Mouse (Mus musculus) liver, embryonic 13.5 days (tissue): ENCODE measurements around the gene Rrp15. TPM values are rescaled to one million over a fixed set of nuclear protein-coding genes. Genes with fewer than 3 reads are reported as not detected.

Experiments
- ATAC-seq: fragments of 200-750 bp; cut with Nextera tagmentation; 2 replicates; pipeline ENCODE4 v1.8.0; 2017; ENCODE audit warnings: low read depth, mild to moderate bottlenecking, moderate number of reproducible peaks, moderate library complexity
- DNase-seq: peaks from one replicate; pipeline ENCODE4 v3.0.0; 2022
- H3K27ac ChIP-seq: fragments of 300-500 bp; sonication (generic); 2 replicates; pipeline ENCODE4 v1.5.1; 2015; ENCODE audit warnings: moderate library complexity, mild to moderate bottlenecking, inconsistent platforms
- H3K27me3 ChIP-seq: fragments of 300-500 bp; sonication (generic); 2 replicates; pipeline ENCODE4 v1.6.1; 2015; ENCODE audit warnings: mild to moderate bottlenecking, inconsistent platforms
- H3K36me3 ChIP-seq: fragments of 300-500 bp; sonication (generic); 2 replicates; pipeline ENCODE4 v1.6.1; 2015; ENCODE audit warnings: mild to moderate bottlenecking, inconsistent platforms
- H3K4me1 ChIP-seq: fragments of 300-500 bp; sonication (generic); replicated peaks from 2 replicates; pipeline ENCODE4 v1.6.1; 2015; ENCODE audit warnings: inconsistent platforms
- H3K4me2 ChIP-seq: fragments of 300-500 bp; sonication (generic); 2 replicates; pipeline ENCODE4 v1.6.1; 2015; ENCODE audit warnings: inconsistent platforms, mild to moderate bottlenecking, moderate library complexity
- H3K4me3 ChIP-seq: fragments of 300-500 bp; sonication (generic); replicated peaks from 2 replicates; pipeline ENCODE4 v1.5.1; 2015; ENCODE audit warnings: mild to moderate bottlenecking, inconsistent platforms
- H3K9ac ChIP-seq: fragments of 300-500 bp; sonication (generic); 2 replicates; pipeline ENCODE4 v1.6.1; 2015; ENCODE audit warnings: mild to moderate bottlenecking, inconsistent platforms
- H3K9me3 ChIP-seq: fragments of 300-500 bp; sonication (generic); replicated peaks from 2 replicates; pipeline ENCODE4 v1.6.1; 2016; ENCODE audit warnings: inconsistent platforms
- WGBS: fragments of 180-500 bp; shearing (Covaris S2); methylation state at CpG from one replicate; pipeline ENCODE4 v1.1.7; 2015; ENCODE audit not compliant: insufficient replicate concordance; 5-methylcytosine and 5-hydroxymethylcytosine counted together
- polyA plus RNA-seq: library from polyadenylated mRNA; unstranded; fragments of >200 nt; fragmentation: Nextera tagmentation; extraction: Ambion mirVana; gene quantifications from 2 replicates; pipeline ENCODE4 v1.2.1, GENCODE M21; 2015

The Rrp15 gene
- polyA plus RNA-seq, 1 experiment from 2014 or later, result 52.7 TPM

GRCm38 (mm10) chr1:186739828-186740227, 9.3 kb downstream of the Rrp15 start:
- WGBS, result 73% methylated on average over 7 of the region's 7 CpGs
- no peak for DNase-seq
- Histone ChIP-seq H3K9ac (no peak overlapping the region), H3K27ac (no peak overlapping the region), H3K36me3 (peaks cover 48% of the 10 kb centered on the region), H3K4me1 (no peaks in the 10 kb centered on the region), H3K9me3 (no peaks in the 10 kb centered on the region), H3K4me2 (no peak overlapping the region), H3K27me3 (no peaks in the 10 kb centered on the region), H3K4me3 (no peak overlapping the region)
- no peak for ATAC-seq

DNA sequence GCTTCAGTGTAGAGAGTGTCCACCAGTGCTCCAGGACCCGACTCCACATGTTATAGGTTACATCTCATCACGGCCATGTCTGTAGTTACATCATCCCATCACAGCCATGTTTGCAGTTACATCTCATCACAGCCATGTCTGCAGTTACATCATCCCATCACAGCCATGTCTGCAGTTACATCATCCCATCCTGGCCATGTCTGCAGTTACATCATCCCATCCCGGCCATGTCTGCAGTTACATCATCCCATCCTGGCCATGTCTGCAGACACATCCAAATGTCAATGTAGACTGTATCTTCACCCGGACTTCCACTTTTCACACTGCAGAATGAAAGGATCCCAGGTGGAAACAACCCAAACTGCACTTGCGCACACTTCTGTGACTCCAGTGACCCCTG, 13.6 kb downstream of the Rrp15 start:
- H3K9me3 ChIP-seq, result no peaks in the 10 kb centered on the region
- WGBS, result 73% methylated on average over 5 of the region's 5 CpGs
- H3K4me2 ChIP-seq, result no peak overlapping the region
- H3K9ac ChIP-seq, result no peak overlapping the region
- H3K4me3 ChIP-seq, result no peak overlapping the region
- ATAC-seq, result no peak
- no peak overlapping the region for H3K27ac ChIP-seq
- peaks cover 61% of the 10 kb centered on the region for H3K36me3 ChIP-seq
- no peaks in the 10 kb centered on the region for H3K4me1 ChIP-seq
- DNase-seq, result no peak
- H3K27me3 ChIP-seq, result no peaks in the 10 kb centered on the region

DNA sequence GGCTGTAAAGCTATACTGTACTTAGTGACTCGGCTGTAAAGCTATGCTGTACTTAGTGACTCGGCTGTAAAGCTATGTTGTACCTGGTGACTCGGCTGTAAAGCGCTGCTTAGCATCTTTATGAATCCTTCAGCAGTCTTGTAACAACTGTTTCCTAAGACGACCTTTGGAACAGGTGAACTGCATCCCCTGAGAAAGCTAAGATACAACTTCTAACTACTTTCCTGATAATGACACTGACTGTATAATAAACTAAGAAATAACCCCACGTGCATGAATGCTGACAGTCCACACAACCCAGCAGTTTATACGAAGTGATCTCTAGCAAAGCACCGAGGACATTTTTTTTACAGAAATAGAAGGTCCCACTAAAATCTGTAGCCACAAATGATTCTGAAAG, 16.1 kb downstream of the Rrp15 start:
- H3K36me3 ChIP-seq, result peaks cover 49% of the 10 kb centered on the region
- no peak overlapping the region for H3K4me3 ChIP-seq
- 81% methylated on average over 8 of the region's 8 CpGs for WGBS
- no peak overlapping the region for H3K4me2 ChIP-seq
- H3K4me1 ChIP-seq, result peaks cover 10% of the 10 kb centered on the region; the same call in 1 of the 2 replicates
- DNase-seq (no peak), ATAC-seq (no peak)
- H3K27me3 ChIP-seq, result no peaks in the 10 kb centered on the region
- H3K9me3 ChIP-seq, result no peaks in the 10 kb centered on the region
- no peak overlapping the region for H3K27ac ChIP-seq
- no peak overlapping the region for H3K9ac ChIP-seq

GRCm38 (mm10) chr1:186728778-186729177, 20.4 kb downstream of the Rrp15 start:
- Histone ChIP-seq H3K4me2 (no peak overlapping the region), H3K36me3 (peaks cover 13% of the 10 kb centered on the region), H3K4me1 (peaks cover 10% of the 10 kb centered on the region; the same call in 1 of the 2 replicates), H3K27ac (no peak overlapping the region), H3K9ac (no peak overlapping the region), H3K9me3 (no peaks in the 10 kb centered on the region), H3K27me3 (no peaks in the 10 kb centered on the region), H3K4me3 (no peak overlapping the region)
- WGBS, result 36% methylated on average over 4 of the region's 4 CpGs
- DNase-seq (no peak), ATAC-seq (peak; percentile 87)

DNA sequence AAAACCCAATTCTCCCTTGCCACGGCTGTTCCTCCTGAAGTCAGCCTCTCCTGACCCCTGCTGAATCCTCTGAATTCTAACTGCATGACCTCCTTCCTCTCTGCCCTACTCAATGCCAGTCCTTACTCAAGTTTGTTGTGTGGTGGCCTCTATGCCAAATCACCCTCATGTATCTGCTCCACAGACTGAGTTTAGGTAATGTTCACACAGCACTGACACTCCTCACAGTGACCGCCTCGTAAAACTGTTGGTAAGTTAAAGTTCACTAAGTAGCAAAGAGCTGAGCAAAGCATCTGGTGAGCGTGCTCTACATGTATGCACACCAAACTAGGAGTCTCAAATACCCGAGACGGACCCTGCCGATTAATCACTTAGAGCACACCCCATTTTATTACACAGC, 23.0 kb downstream of the Rrp15 start:
- ATAC-seq, result no peak
- Histone ChIP-seq H3K36me3 (peaks cover 7% of the 10 kb centered on the region), H3K4me2 (no peak overlapping the region), H3K27me3 (no peaks in the 10 kb centered on the region), H3K4me3 (no peak overlapping the region), H3K27ac (no peak overlapping the region), H3K4me1 (peaks cover 10% of the 10 kb centered on the region; the same call in 1 of the 2 replicates), H3K9me3 (no peaks in the 10 kb centered on the region), H3K9ac (no peak overlapping the region)
- 75% methylated on average over 7 of the region's 7 CpGs for WGBS
- no peak for DNase-seq

- Histone ChIP-seq H3K36me3 (peaks cover 35% of the 10 kb centered on the region), H3K27me3 (no peaks in the 10 kb centered on the region), H3K4me1 (no peaks in the 10 kb centered on the region), H3K4me2 (no peak overlapping the region), H3K9ac (no peak overlapping the region), H3K4me3 (no peak overlapping the region), H3K27ac (no peak overlapping the region), H3K9me3 (no peaks in the 10 kb centered on the region)
- ATAC-seq, result 0 out of 2 replicates have a peak, but pooled peaks have one; percentile 17
- WGBS, result 77% methylated on average over 9 of the region's 9 CpGs
- DNase-seq, result no peak
These were observed 26.9 kb downstream of the Rrp15 start for GRCm38 (mm10) chr1:186722299-186722698.

DNA sequence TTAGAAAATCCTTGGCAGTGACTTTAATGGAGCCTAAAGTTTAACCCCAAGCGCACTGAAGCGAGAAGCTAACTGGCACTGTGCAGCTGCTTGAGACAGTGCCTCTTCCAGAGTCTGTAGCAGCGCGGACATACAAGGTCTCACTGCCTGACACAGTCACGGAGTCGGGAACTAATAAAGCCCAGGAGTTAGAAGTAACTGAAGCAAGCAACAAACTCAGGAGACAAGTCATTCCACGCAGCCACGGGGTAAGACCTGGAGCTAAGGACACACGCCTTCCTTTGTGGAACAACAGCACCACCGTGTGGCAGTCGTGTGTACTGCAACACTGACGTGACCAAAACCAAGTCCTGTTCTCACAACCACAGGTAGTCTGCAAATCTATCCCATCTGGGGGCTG, 27.3 kb downstream of the Rrp15 start:
- Histone ChIP-seq H3K4me2 (no peak overlapping the region), H3K27me3 (no peaks in the 10 kb centered on the region), H3K27ac (no peak overlapping the region), H3K9ac (no peak overlapping the region), H3K4me1 (no peaks in the 10 kb centered on the region), H3K4me3 (no peak overlapping the region), H3K36me3 (peaks cover 39% of the 10 kb centered on the region), H3K9me3 (no peaks in the 10 kb centered on the region)
- peak; percentile 56 for DNase-seq
- ATAC-seq, result peak; percentile 72
- 42% methylated on average over 12 of the region's 12 CpGs for WGBS

DNA sequence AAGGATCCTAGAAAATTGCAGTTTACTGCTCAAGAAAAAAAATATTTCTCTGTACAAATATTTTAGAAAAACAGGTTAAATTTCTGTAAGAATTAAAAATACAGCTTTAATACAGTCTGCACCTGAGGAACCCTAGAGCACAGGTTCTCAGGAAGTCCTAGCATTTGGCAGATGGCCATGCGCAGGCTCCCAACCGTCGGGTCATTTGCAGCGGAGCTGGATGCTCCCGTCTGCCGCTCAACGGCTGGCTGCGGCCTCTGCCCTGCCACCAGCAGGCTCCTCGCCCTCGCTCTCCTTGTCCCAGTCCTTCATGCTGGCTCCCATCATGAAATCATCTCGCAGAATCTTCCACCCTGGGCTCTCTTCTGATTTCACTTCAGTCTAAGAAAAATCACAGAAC, 28.0 kb downstream of the Rrp15 start:
- WGBS, result 87% methylated on average over 11 of the region's 11 CpGs
- no peaks in the 10 kb centered on the region for H3K9me3 ChIP-seq
- ATAC-seq, result no peak
- H3K4me2 ChIP-seq, result no peak overlapping the region
- H3K4me3 ChIP-seq, result no peak overlapping the region
- DNase-seq, result no peak
- no peak overlapping the region for H3K9ac ChIP-seq
- no peaks in the 10 kb centered on the region for H3K27me3 ChIP-seq
- H3K4me1 ChIP-seq, result no peaks in the 10 kb centered on the region
- peaks cover 44% of the 10 kb centered on the region for H3K36me3 ChIP-seq
- H3K27ac ChIP-seq, result no peak overlapping the region

DNA sequence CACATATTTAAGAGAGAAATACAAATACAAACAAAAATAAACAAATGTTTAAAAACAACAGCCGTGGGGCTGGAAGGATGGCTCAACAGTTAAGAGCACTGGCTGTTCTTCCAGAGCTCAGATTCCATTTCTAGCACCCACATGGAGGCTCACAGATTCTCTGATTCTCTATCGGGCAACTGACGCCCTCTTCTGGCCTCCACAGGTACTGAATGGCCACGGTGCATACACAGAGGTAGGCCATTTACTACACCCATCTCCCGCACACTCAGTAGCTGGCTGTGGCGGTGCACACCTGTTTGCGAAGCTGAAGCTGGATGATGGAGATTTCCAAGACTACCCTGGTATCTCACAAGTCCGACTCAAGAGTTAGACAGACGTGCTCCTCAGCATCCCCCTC, 29.4 kb downstream of the Rrp15 start:
- Histone ChIP-seq H3K27me3 (no peaks in the 10 kb centered on the region), H3K4me3 (no peak overlapping the region), H3K4me2 (no peak overlapping the region), H3K9ac (no peak overlapping the region), H3K27ac (no peak overlapping the region), H3K36me3 (peaks cover 45% of the 10 kb centered on the region), H3K4me1 (no peaks in the 10 kb centered on the region), H3K9me3 (no peaks in the 10 kb centered on the region)
- DNase-seq, result no peak
- 77% methylated on average over 9 of the region's 9 CpGs for WGBS
- ATAC-seq, result no peak

- Histone ChIP-seq H3K27me3 (no peaks in the 10 kb centered on the region), H3K4me2 (no peak overlapping the region), H3K4me1 (no peaks in the 10 kb centered on the region), H3K36me3 (peaks cover 45% of the 10 kb centered on the region), H3K9me3 (no peaks in the 10 kb centered on the region), H3K27ac (no peak overlapping the region), H3K4me3 (no peak overlapping the region), H3K9ac (no peak overlapping the region)
- DNase-seq (no peak), ATAC-seq (no peak)
- 79% methylated on average over 5 of the region's 5 CpGs for WGBS
These were observed 30.3 kb downstream of the Rrp15 start for GRCm38 (mm10) chr1:186718881-186719280.

GRCm38 (mm10) chr1:186714980-186715896, 33.9 kb downstream of the Rrp15 start:
- ATAC-seq, result no peak
- no peaks in the 10 kb centered on the region for H3K27me3 ChIP-seq
- H3K4me3 ChIP-seq, result no peak overlapping the region
- H3K9me3 ChIP-seq, result no peaks in the 10 kb centered on the region
- no peak for DNase-seq
- no peaks in the 10 kb centered on the region for H3K4me1 ChIP-seq
- no peak overlapping the region for H3K9ac ChIP-seq
- 73% methylated on average over 17 of the region's 17 CpGs for WGBS
- H3K4me2 ChIP-seq, result no peak overlapping the region
- peaks cover 35% of the 10 kb centered on the region for H3K36me3 ChIP-seq
- H3K27ac ChIP-seq, result no peak overlapping the region

DNA sequence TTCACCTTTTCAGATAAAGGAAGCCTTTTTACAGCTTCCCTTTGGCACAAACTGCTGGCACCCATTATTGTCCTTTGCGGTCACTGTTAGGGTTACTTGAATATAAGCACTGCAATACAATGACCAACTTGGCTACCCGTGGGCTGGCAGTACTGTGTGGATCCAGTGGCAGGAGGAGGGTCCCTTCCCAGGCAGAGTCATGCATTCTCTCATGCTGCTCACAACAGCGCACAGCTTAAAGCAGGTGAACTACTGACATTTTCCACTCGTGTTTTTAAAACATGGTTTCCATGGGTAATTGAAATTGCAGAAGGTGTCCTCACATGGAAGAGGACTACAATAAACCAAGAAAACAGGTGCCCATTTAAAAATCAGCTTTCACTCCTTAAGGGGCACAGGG, 34.9 kb downstream of the Rrp15 start:
- no peaks in the 10 kb centered on the region for H3K27me3 ChIP-seq
- no peak for DNase-seq
- no peak overlapping the region for H3K27ac ChIP-seq
- no peak overlapping the region for H3K4me3 ChIP-seq
- ATAC-seq, result no peak
- WGBS, result 73% methylated on average over 4 of the region's 4 CpGs
- no peaks in the 10 kb centered on the region for H3K4me1 ChIP-seq
- H3K4me2 ChIP-seq, result no peak overlapping the region
- H3K36me3 ChIP-seq, result peaks cover 25% of the 10 kb centered on the region
- H3K9me3 ChIP-seq, result no peaks in the 10 kb centered on the region
- H3K9ac ChIP-seq, result no peak overlapping the region
